23 mouse cellular contexts compared by ENCODE assay signal in genomic region chr1:88943039-88943438, GRCm38 (mm10).
DNase-seq lines count a peak whose midpoint lies in the region; ATAC-seq and TF ChIP-seq lines count a peak whose summit lies in the region.
"Had no signal": no experiment of that assay in that cellular context is flagged by ENCODE, and none has a peak within 500 bp of the region (broad histone marks: within the 10 kb centered on the region; RNA-seq: fewer than 3 reads in every experiment).

No protein-coding gene starts in this region.

- H3K36me3 ChIP-seq in midbrain, embryonic 14.5 days (ENCODE audit: control insufficient read depth, insufficient read depth, low read length): no peaks in the 10 kb centered on the region
- H3K36me3 ChIP-seq in midbrain, embryonic 16.5 days (ENCODE audit: control insufficient read depth, insufficient read depth, low read length): no peaks in the 10 kb centered on the region
- no peaks in the 10 kb centered on the region for H3K36me3 ChIP-seq in hindbrain, embryonic 14.5 days (replicated peaks; ENCODE audit: control insufficient read depth, insufficient read depth)
- H3K36me3 ChIP-seq in hindbrain, postnatal 0 days (ENCODE audit: insufficient read depth, low read length): no peaks in the 10 kb centered on the region
- H3K36me3 ChIP-seq in neural tube, embryonic 15.5 days: no peaks in the 10 kb centered on the region
- H3K36me3 ChIP-seq: heart, embryonic 10.5 days; heart, embryonic 15.5 days had no signal

- H3K9me3 ChIP-seq in midbrain, embryonic 14.5 days (ENCODE audit: control insufficient read depth, low read length): no peaks in the 10 kb centered on the region
- H3K9me3 ChIP-seq in midbrain, embryonic 16.5 days (replicated peaks; ENCODE audit: control insufficient read depth, low read length, poor library complexity, severe bottlenecking): no peaks in the 10 kb centered on the region
- H3K9me3 ChIP-seq in hindbrain, embryonic 14.5 days (ENCODE audit: control insufficient read depth, low read length): no peaks in the 10 kb centered on the region
- H3K9me3 ChIP-seq in hindbrain, postnatal 0 days (ENCODE audit: low read length): no peaks in the 10 kb centered on the region
- no peaks in the 10 kb centered on the region for H3K9me3 ChIP-seq in neural tube, embryonic 15.5 days (replicated peaks)
- H3K9me3 ChIP-seq: heart, embryonic 10.5 days; heart, embryonic 15.5 days had no signal

- ATAC-seq in midbrain, embryonic 14.5 days (ENCODE audit: low FRiP score, low TSS enrichment): no peak
- ATAC-seq in midbrain, embryonic 16.5 days: no peak
- ATAC-seq in hindbrain, embryonic 14.5 days (ENCODE audit: low FRiP score): peak; percentile 43; the same call in 1 of the 2 replicates
- no peak for ATAC-seq in hindbrain, postnatal 0 days
- ATAC-seq in neural tube, embryonic 15.5 days (ENCODE audit: low FRiP score): peak; percentile 77
- ATAC-seq: forebrain, embryonic 14.5 days; inflammation-experienced regulatory T-cells, adult 6 months had no signal

- peak; percentile 21 for DNase-seq in midbrain, embryonic 14.5 days
- DNase-seq in hindbrain, embryonic 14.5 days (ENCODE audit: low spot score): no peak
- peak; percentile 44 for DNase-seq in hindbrain, postnatal 0 days (ENCODE audit: low spot score)
- no peak for DNase-seq in urinary bladder, postnatal 36 days (ENCODE audit: low spot score in 2 of 2)
- DNase-seq in heart, adult 11 months: no peak
- DNase-seq: adrenal gland, postnatal 25 days; B cell, adult 2 months; cerebellum, adult 2 months; cerebellum, postnatal 36 days; gastrocnemius, postnatal 14 days; kidney, adult 9 months; kidney, postnatal 10 days; liver; lung, adult 2 months; lung, postnatal 10 days had no signal

- H3K27me3 ChIP-seq in midbrain, embryonic 14.5 days (ENCODE audit: control insufficient read depth, insufficient read depth, low read length): no peaks in the 10 kb centered on the region
- no peaks in the 10 kb centered on the region for H3K27me3 ChIP-seq in midbrain, embryonic 16.5 days (ENCODE audit: control insufficient read depth, insufficient read depth, low read depth, low read length)
- no peaks in the 10 kb centered on the region for H3K27me3 ChIP-seq in hindbrain, embryonic 14.5 days (ENCODE audit: control insufficient read depth, insufficient read depth, low read length)
- no peaks in the 10 kb centered on the region for H3K27me3 ChIP-seq in hindbrain, postnatal 0 days (ENCODE audit: insufficient read depth, low read length)
- H3K27me3 ChIP-seq in neural tube, embryonic 15.5 days (replicated peaks): no peaks in the 10 kb centered on the region
- H3K27me3 ChIP-seq: heart, embryonic 15.5 days had no signal

- WGBS in midbrain, embryonic 14.5 days: 62% methylated on average over 8 of the region's 8 CpGs
- WGBS in midbrain, embryonic 16.5 days: 65% methylated on average over 8 of the region's 8 CpGs
- WGBS in hindbrain, embryonic 14.5 days: 36% methylated on average over 8 of the region's 8 CpGs
- WGBS in hindbrain, postnatal 0 days: 52% methylated on average over 8 of the region's 8 CpGs
- 14% methylated on average over 8 of the region's 8 CpGs for WGBS in neural tube, embryonic 15.5 days

- no peaks in the 10 kb centered on the region for H3K4me1 ChIP-seq in midbrain, embryonic 14.5 days (ENCODE audit: control insufficient read depth, insufficient read depth, low read length)
- H3K4me1 ChIP-seq in midbrain, embryonic 16.5 days (ENCODE audit: control insufficient read depth, insufficient read depth, low read length): no peaks in the 10 kb centered on the region
- H3K4me1 ChIP-seq in hindbrain, embryonic 14.5 days (replicated peaks; ENCODE audit: control insufficient read depth, insufficient read depth, low read length): peaks cover 16% of the 10 kb centered on the region
- H3K4me1 ChIP-seq in hindbrain, postnatal 0 days (ENCODE audit: insufficient read depth, low read length): peaks cover 6% of the 10 kb centered on the region; the same call in 1 of the 2 replicates
- H3K4me1 ChIP-seq in neural tube, embryonic 15.5 days: peaks cover 19% of the 10 kb centered on the region
- H3K4me1 ChIP-seq: heart, embryonic 15.5 days had no signal

- H3K4me3 ChIP-seq in midbrain, embryonic 14.5 days (replicated peaks; ENCODE audit: low read depth, low read length): no peak overlapping the region
- no peak overlapping the region for H3K4me3 ChIP-seq in midbrain, embryonic 16.5 days (ENCODE audit: low read depth, low read length)
- no peak overlapping the region for H3K4me3 ChIP-seq in hindbrain, embryonic 14.5 days (replicated peaks; ENCODE audit: low read length)
- no peak overlapping the region for H3K4me3 ChIP-seq in hindbrain, postnatal 0 days (ENCODE audit: low read length)
- H3K4me3 ChIP-seq in neural tube, embryonic 15.5 days (replicated peaks): no peak overlapping the region
- H3K4me3 ChIP-seq: heart, embryonic 10.5 days; heart, embryonic 15.5 days had no signal

- TF ChIP-seq CTCF in hindbrain, postnatal 0 days (IDR thresholded peaks at IDR 0.05; ENCODE audit: low read depth): no peak

- H3K27ac ChIP-seq in midbrain, embryonic 14.5 days (replicated peaks; ENCODE audit: low read depth, low read length): 0 out of 2 replicates have a peak overlapping the region, but pooled peaks have one; percentile 20
- no peak overlapping the region for H3K27ac ChIP-seq in midbrain, embryonic 16.5 days (ENCODE audit: low read length)
- peak overlapping the region; percentile 73 for H3K27ac ChIP-seq in hindbrain, embryonic 14.5 days
- H3K27ac ChIP-seq in hindbrain, postnatal 0 days: no peak overlapping the region
- peak overlapping the region; percentile 72 for H3K27ac ChIP-seq in neural tube, embryonic 15.5 days (replicated peaks)
- H3K27ac ChIP-seq: heart, embryonic 10.5 days; heart, embryonic 15.5 days; liver, embryonic 14.5 days; macrophage had no signal

- H3K4me2 ChIP-seq in midbrain, embryonic 14.5 days (ENCODE audit: low read length): no peak overlapping the region
- H3K4me2 ChIP-seq in midbrain, embryonic 16.5 days (ENCODE audit: low read length): no peak overlapping the region
- H3K4me2 ChIP-seq in hindbrain, embryonic 14.5 days (replicated peaks): peak overlapping the region; percentile 9; the same call in 1 of the 2 replicates
- no peak overlapping the region for H3K4me2 ChIP-seq in hindbrain, postnatal 0 days (ENCODE audit: low read depth, low read length)
- H3K4me2 ChIP-seq in neural tube, embryonic 15.5 days: peak overlapping the region; percentile 34
- H3K4me2 ChIP-seq: heart, embryonic 15.5 days had no signal

- H3K9ac ChIP-seq in midbrain, embryonic 14.5 days (replicated peaks; ENCODE audit: low read length): no peak overlapping the region
- H3K9ac ChIP-seq in midbrain, embryonic 16.5 days (ENCODE audit: low read depth, low read length): no peak overlapping the region
- 0 out of 2 replicates have a peak overlapping the region, but pooled peaks have one; percentile 20 for H3K9ac ChIP-seq in hindbrain, embryonic 14.5 days
- no peak overlapping the region for H3K9ac ChIP-seq in hindbrain, postnatal 0 days (replicated peaks; ENCODE audit: low read length)
- H3K9ac ChIP-seq in neural tube, embryonic 15.5 days (replicated peaks): no peak overlapping the region
- H3K9ac ChIP-seq: heart, embryonic 15.5 days; liver, embryonic 14.5 days had no signal

Comparison
In these comparisons a context has a peak if more than half of its experiments do, and no peak if none do; other contexts are left out.
1. ATAC-seq: peak in hindbrain, embryonic 14.5 days (single experiment) and neural tube, embryonic 15.5 days (single experiment); none in midbrain, embryonic 14.5 days (single experiment), midbrain, embryonic 16.5 days (single experiment) and hindbrain, postnatal 0 days (single experiment).
2. DNase-seq: peak in midbrain, embryonic 14.5 days (single experiment) and hindbrain, postnatal 0 days (single experiment); none in hindbrain, embryonic 14.5 days (single experiment), urinary bladder, postnatal 36 days (0 of 2) and heart, adult 11 months (single experiment).
3. H3K27ac ChIP-seq: peak in midbrain, embryonic 14.5 days (single experiment), hindbrain, embryonic 14.5 days (single experiment) and neural tube, embryonic 15.5 days (single experiment); none in midbrain, embryonic 16.5 days (single experiment) and hindbrain, postnatal 0 days (single experiment).
4. H3K4me2 ChIP-seq: peak in hindbrain, embryonic 14.5 days (single experiment) and neural tube, embryonic 15.5 days (single experiment); none in midbrain, embryonic 14.5 days (single experiment), midbrain, embryonic 16.5 days (single experiment) and hindbrain, postnatal 0 days (single experiment).